Mouse (Mus musculus) subcutaneous adipose tissue, adult 2 months (tissue): ENCODE results near the gene Defb33. TPM values are rescaled to one million over a fixed set of nuclear protein-coding genes. Genes with fewer than 3 reads are reported as not detected.

Experiments used
- polyA plus RNA-seq: library from polyadenylated mRNA; depleted of rRNA; stranded (reverse); fragments of >200 nt; gene quantifications from 2 replicates; pipeline ENCODE4 v1.2.3, GENCODE M21; 2012; ENCODE audit warnings: low replicate concordance; rRNA removed

Defb33 gene
- polyA plus RNA-seq: not detected in 2 replicates

GRCm38 (mm10) chr8:20892369-20892768, at the start of gene Defb33:
Defb33 (plus strand) TSS chr8:20892669.

GRCm38 (mm10) chr8:20902527-20902926, 10.1 kb downstream of the Defb33 start, which contains the start of gene Gm15056:
Gm15056 (minus strand) TSS chr8:20902627.

GRCm38 (mm10) chr8:20921971-20922370, 29.5 kb downstream of the Defb33 start, which contains the start of gene Gm6040:
Gm6040 (minus strand) TSS chr8:20922071.

GRCm38 (mm10) chr8:20944610-20945009, 52.1 kb downstream of the Defb33 start, which contains the start of gene AY761185:
AY761185 (minus strand) TSS chr8:20944710.

Other genes with a start within 250 kb of the Defb33 start
- 0.29 TPM in 1 of 2 replicates, not detected in the other for gene Gm15056, start 10.0 kb downstream of the Defb33 start, polyA plus RNA-seq
- gene Gm6040, start 29.4 kb downstream of the Defb33 start, polyA plus RNA-seq: 0.21 TPM in 1 of 2 replicates, not detected in the other
- gene AY761185, start 52.0 kb downstream of the Defb33 start, polyA plus RNA-seq: 0.82 and 2.9 TPM in 2 replicates
- not detected in 2 replicates for gene Defa21, start 132.9 kb downstream of the Defb33 start, polyA plus RNA-seq
- gene Defa23, start 162.4 kb downstream of the Defb33 start, polyA plus RNA-seq: not detected in 2 replicates
- not detected in 2 replicates for gene Defa35, start 172.4 kb downstream of the Defb33 start, polyA plus RNA-seq
- not detected in 2 replicates for gene Defa25, start 191.8 kb downstream of the Defb33 start, polyA plus RNA-seq
- not detected in 2 replicates for gene Gm14851, start 203.4 kb downstream of the Defb33 start, polyA plus RNA-seq
- not detected in 2 replicates for gene Defa30, start 242.0 kb downstream of the Defb33 start, polyA plus RNA-seq